Mouse (Mus musculus) kidney, adult 2 months (tissue): Measurements from ENCODE around the gene H2-T3.

ENCODE experiments used
- CTCF ChIP-seq: fragments of 200-500 bp; conservative IDR thresholded peaks from 2 replicates; pipeline ENCODE4 v1.5.1; 2011; ENCODE audit warnings: low read depth, mild to moderate bottlenecking, control low read depth, low read length, moderate library complexity, mixed read lengths; ENCODE audit not compliant: insufficient read depth, insufficient read length
- POLR2A ChIP-seq: fragments of 200-500 bp; IDR thresholded peaks from one replicate; pipeline ENCODE4 v1.6.1; 2011; ENCODE audit warnings: low read depth, low read length, control low read depth

- no peak for TF ChIP-seq CTCF
- no peak for TF ChIP-seq POLR2A
Observed at GRCm38 (mm10) chr17:36194471-36194870, 4.4 kb upstream of the H2-T3 start.
